9 mouse cellular contexts compared by ENCODE assay signal in genomic region chr9:106643128-106643527, GRCm38 (mm10). TPM values are rescaled to one million over a fixed set of nuclear protein-coding genes. Genes with fewer than 3 reads are reported as not detected.
A peak's percentile ranks its signal among the peaks of the same experiment; 100 is the strongest.
DNase-seq lines count a peak whose midpoint lies in the region; ATAC-seq lines count a peak whose summit lies in the region.
"Had no signal": no experiment of that assay in that cellular context is flagged by ENCODE, and none has a peak within 500 bp of the region (broad histone marks: within the 10 kb centered on the region; RNA-seq: fewer than 3 reads in every experiment).

No protein-coding gene starts in this region.

- ATAC-seq in forebrain, embryonic 11.5 days (replicated peaks; ENCODE audit: low FRiP score) = no peak
- no peak for ATAC-seq in forebrain, embryonic 13.5 days

- H3K9ac ChIP-seq in forebrain, embryonic 11.5 days (ENCODE audit: low read length) = no peak overlapping the region
- no peak overlapping the region for H3K9ac ChIP-seq in forebrain, embryonic 13.5 days
- H3K9ac ChIP-seq: midbrain, embryonic 12.5 days had no signal

- no peaks in the 10 kb centered on the region for H3K27me3 ChIP-seq in forebrain, embryonic 11.5 days (ENCODE audit: control insufficient read depth, insufficient read depth, low read length)
- no peaks in the 10 kb centered on the region for H3K27me3 ChIP-seq in forebrain, embryonic 13.5 days
- H3K27me3 ChIP-seq: midbrain, embryonic 12.5 days had no signal

- H3K27ac ChIP-seq in forebrain, embryonic 11.5 days (ENCODE audit: low read depth, low read length) = no peak overlapping the region
- no peak overlapping the region for H3K27ac ChIP-seq in forebrain, embryonic 13.5 days
- H3K27ac ChIP-seq: midbrain, embryonic 12.5 days had no signal

- no peak overlapping the region for H3K4me2 ChIP-seq in forebrain, embryonic 11.5 days (ENCODE audit: low read depth, low read length, severe bottlenecking)
- no peak overlapping the region for H3K4me2 ChIP-seq in forebrain, embryonic 13.5 days
- H3K4me2 ChIP-seq: midbrain, embryonic 12.5 days had no signal

- intact Hi-C loops in heart, postnatal 36 days (cut with DNase I) = no loop called here

- DNase-seq in forebrain, embryonic 11.5 days (ENCODE audit: low spot score) = peak; percentile 91
- DNase-seq in adrenal gland, adult (ENCODE audit: inconsistent age in 2 of 2, low spot score in 1 of 2) = peak; percentile 81 to 95
- DNase-seq in embryo, embryonic 10 days (ENCODE audit: low spot score) = peak; percentile 91
- peak; percentile 28 to 62 for DNase-seq in heart, postnatal 36 days
- DNase-seq in layer of hippocampus, postnatal 10 days (ENCODE audit: low spot score in 2 of 2) = peak; percentile 89 to 90
- peak; percentile 76 to 85 for DNase-seq in lung, postnatal 4 days
- peak; percentile 41 to 64 for DNase-seq in spleen, adult 18-20 months

- H3K4me3 ChIP-seq in forebrain, embryonic 11.5 days (ENCODE audit: low read depth, low read length) = no peak overlapping the region
- no peak overlapping the region for H3K4me3 ChIP-seq in forebrain, embryonic 13.5 days
- H3K4me3 ChIP-seq: midbrain, embryonic 12.5 days had no signal

- 30% methylated on average over 7 of the region's 7 CpGs for WGBS in forebrain, embryonic 11.5 days
- 22% methylated on average over 7 of the region's 7 CpGs for WGBS in forebrain, embryonic 13.5 days

- no peaks in the 10 kb centered on the region for H3K36me3 ChIP-seq in forebrain, embryonic 11.5 days (ENCODE audit: control insufficient read depth, insufficient read depth, low read length)
- H3K36me3 ChIP-seq in forebrain, embryonic 13.5 days (ENCODE audit: poor library complexity, severe bottlenecking) = no peaks in the 10 kb centered on the region
- H3K36me3 ChIP-seq: midbrain, embryonic 12.5 days had no signal

- H3K4me1 ChIP-seq in forebrain, embryonic 11.5 days (replicated peaks; ENCODE audit: control insufficient read depth, insufficient read depth, low read length) = no peaks in the 10 kb centered on the region
- H3K4me1 ChIP-seq in forebrain, embryonic 13.5 days = no peaks in the 10 kb centered on the region
- H3K4me1 ChIP-seq: midbrain, embryonic 12.5 days had no signal

- H3K9me3 ChIP-seq in forebrain, embryonic 11.5 days (ENCODE audit: control insufficient read depth, low read length) = no peaks in the 10 kb centered on the region
- no peaks in the 10 kb centered on the region for H3K9me3 ChIP-seq in forebrain, embryonic 13.5 days (replicated peaks)
- H3K9me3 ChIP-seq: midbrain, embryonic 12.5 days had no signal

RNA-seq across cellular contexts. Expression of gene Grm2, which starts 12.8 kb away (rescaled TPM):
- 3.3 TPM in 2 replicates for polyA plus RNA-seq in forebrain, embryonic 11.5 days (2014; fragmentation: Nextera tagmentation; extraction: Ambion mirVana)
- polyA plus RNA-seq in forebrain, embryonic 13.5 days (2015; fragmentation: Nextera tagmentation; extraction: Ambion mirVana) = 4.4 and 5.5 TPM in 2 replicates
- not detected for total RNA-seq in heart, postnatal 36 days (2021)
- 10 to 100 TPM; 37.1 to 38.3 TPM for total RNA-seq in layer of hippocampus, postnatal 10 days (2021)

RNA-seq across cellular contexts. Expression of gene Iqcf6, which starts 16.7 kb away (rescaled TPM):
- not detected in 2 replicates for polyA plus RNA-seq in forebrain, embryonic 11.5 days (2014; fragmentation: Nextera tagmentation; extraction: Ambion mirVana)
- polyA plus RNA-seq in forebrain, embryonic 13.5 days (2015; fragmentation: Nextera tagmentation; extraction: Ambion mirVana) = not detected in 2 replicates
- not detected for total RNA-seq in heart, postnatal 36 days (2021)
- total RNA-seq in layer of hippocampus, postnatal 10 days (2021) = not detected
- polyA plus RNA-seq: midbrain, embryonic 12.5 days had no signal

RNA-seq across cellular contexts. Expression of gene Tex264, which starts 42.6 kb away (rescaled TPM):
- polyA plus RNA-seq in forebrain, embryonic 11.5 days (2014; fragmentation: Nextera tagmentation; extraction: Ambion mirVana) = 29.2 and 31.9 TPM in 2 replicates
- 28.5 and 29.4 TPM in 2 replicates for polyA plus RNA-seq in forebrain, embryonic 13.5 days (2015; fragmentation: Nextera tagmentation; extraction: Ambion mirVana)
- total RNA-seq in heart, postnatal 36 days (2021) = 10 to 100 TPM; 45.8 to 48.8 TPM
- total RNA-seq in layer of hippocampus, postnatal 10 days (2021) = 10 to 100 TPM; 85.3 to 91.6 TPM

Comparison
In these comparisons a context has a peak if more than half of its experiments do, and no peak if none do; other contexts are left out.
1. RNA of gene Grm2, which starts 12.8 kb away (total RNA-seq): 37.1 to 38.3 TPM in layer of hippocampus, postnatal 10 days; not detected in heart, postnatal 36 days; every median in the first group is over 10 times any median in the second.
2. Peak in every context shown above with its lines, with median percentiles within 50 percentile points of each other: DNase-seq.